Mouse (Mus musculus) CH12.LX (cell line): Measurements from ENCODE around the gene Ifi214. TPM values are rescaled to one million over a fixed set of nuclear protein-coding genes. Genes with fewer than 3 reads are reported as not detected.
"Not testable (repeated sequence)": the region's sequence is repeated elsewhere in the genome, so short reads cannot be mapped to it uniquely, and the experiment has no call there.

Experiments used
- DNase-seq: peaks from one replicate; pipeline ENCODE4 v3.0.0-alpha.2; 2013; ENCODE audit errors: extremely low read depth
- H3K27ac ChIP-seq: 2 replicates; pipeline ENCODE4 v1.5.1; 2012; ENCODE audit warnings: low read depth, mild to moderate bottlenecking, control low read depth, moderate library complexity; ENCODE audit not compliant: insufficient read depth
- H3K27me3 ChIP-seq: replicated peaks from 2 replicates; pipeline ENCODE3; 2012; ENCODE audit warnings: inconsistent platforms
- H3K36me3 ChIP-seq, 2 experiments: replicated peaks in 1 of 2; 2 replicates each; pipeline versions ENCODE3 to v1.6.1; 2012; ENCODE audit warnings: inconsistent platforms in 1 of 2, low read length in 1 of 2, mild to moderate bottlenecking in 1 of 2, mixed read lengths in 1 of 2, moderate library complexity in 1 of 2; ENCODE audit not compliant: control insufficient read depth in 1 of 2, insufficient read depth in 1 of 2
- H3K4me1 ChIP-seq, 2 experiments: 2 replicates each; pipeline ENCODE4 v1.6.1; 2012; ENCODE audit warnings: inconsistent platforms in 1 of 2, moderate library complexity in 1 of 2; ENCODE audit not compliant: insufficient read depth in 2 of 2, control insufficient read depth in 1 of 2
- H3K4me2 ChIP-seq: 2 replicates; pipeline ENCODE4 v1.6.1; 2012; ENCODE audit warnings: low read depth, mild to moderate bottlenecking, control low read depth; ENCODE audit not compliant: poor library complexity, insufficient read depth, severe bottlenecking
- H3K4me3 ChIP-seq, 3 experiments: fragments of 150-350 bp in 1 of 3; sonication (generic) in 1 of 3; replicated peaks in 1 of 3; 2 replicates each; pipeline versions ENCODE3 to v1.5.1; 2011 to 2012; ENCODE audit warnings: low read depth in 2 of 3, low read length in 2 of 3, mild to moderate bottlenecking in 2 of 3, moderate library complexity in 2 of 3, control low read depth in 1 of 3, improper control_type of control experiment in 1 of 3, inconsistent platforms in 1 of 3, mixed read lengths in 1 of 3; ENCODE audit not compliant: poor library complexity in 1 of 3
- H3K79me2 ChIP-seq: replicated peaks from 2 replicates; pipeline ENCODE4 v1.6.1; 2012; ENCODE audit warnings: mild to moderate bottlenecking, moderate library complexity; ENCODE audit not compliant: control insufficient read depth, poor library complexity, insufficient read depth, severe bottlenecking; ENCODE audit errors: extremely low read depth
- H3K9ac ChIP-seq: 2 replicates; pipeline ENCODE4 v1.6.1; 2012; ENCODE audit warnings: low read depth, mild to moderate bottlenecking, control low read depth, moderate library complexity; ENCODE audit not compliant: insufficient read depth
- H3K9me3 ChIP-seq: replicated peaks from 2 replicates; pipeline ENCODE3; 2012; ENCODE audit warnings: low read length, inconsistent platforms, mixed read lengths
- BHLHE40 ChIP-seq: IDR thresholded peaks from 2 replicates; pipeline ENCODE4 v1.6.1; 2011; ENCODE audit warnings: mild to moderate bottlenecking, low read depth, low read length, improper control_type of control experiment
- E2F4 ChIP-seq: IDR thresholded peaks from 2 replicates; pipeline ENCODE4 v1.6.1; 2011; ENCODE audit warnings: low read depth, low read length, improper control_type of control experiment; ENCODE audit not compliant: insufficient replicate concordance
- ELF1 ChIP-seq: IDR thresholded peaks from 2 replicates; pipeline ENCODE4 v1.6.1; 2014; ENCODE audit warnings: low read depth, mild to moderate bottlenecking, inconsistent platforms, low read length, improper control_type of control experiment
- EP300 ChIP-seq: IDR thresholded peaks from 2 replicates; pipeline ENCODE4 v1.6.1; 2011; ENCODE audit warnings: low read length, improper control_type of control experiment
- ETS1 ChIP-seq: conservative IDR thresholded peaks from 2 replicates; pipeline ENCODE4 v1.6.1; 2012; ENCODE audit warnings: low read depth, mild to moderate bottlenecking, inconsistent platforms, low read length, improper control_type of control experiment, moderate library complexity
- IRF4 ChIP-seq: IDR thresholded peaks from 2 replicates; pipeline ENCODE4 v1.6.1; 2014; ENCODE audit warnings: low read depth, mild to moderate bottlenecking, inconsistent platforms, low read length, improper control_type of control experiment
- JUND ChIP-seq: conservative IDR thresholded peaks from 2 replicates; pipeline ENCODE4 v1.6.1; 2011; ENCODE audit warnings: low read depth, low read length, improper control_type of control experiment
- KAT2A ChIP-seq: IDR thresholded peaks from 2 replicates; pipeline ENCODE4 v1.6.1; 2012; ENCODE audit warnings: low read length, improper control_type of control experiment, inconsistent platforms; ENCODE audit not compliant: insufficient replicate concordance
- MAZ ChIP-seq: IDR thresholded peaks from 2 replicates; pipeline ENCODE4 v1.6.1; 2012; ENCODE audit warnings: low read depth, mild to moderate bottlenecking, inconsistent platforms, low read length, improper control_type of control experiment, moderate library complexity
- MEF2A ChIP-seq: IDR thresholded peaks from 2 replicates; pipeline ENCODE4 v1.6.1; 2014; ENCODE audit warnings: low read depth, mild to moderate bottlenecking, inconsistent platforms, low read length, improper control_type of control experiment, borderline replicate concordance
- MXI1 ChIP-seq: IDR thresholded peaks from 2 replicates; pipeline ENCODE4 v1.6.1; 2011; ENCODE audit warnings: mild to moderate bottlenecking, low read depth, low read length, improper control_type of control experiment
- MYC ChIP-seq: IDR thresholded peaks from 2 replicates; pipeline ENCODE4 v1.6.1; 2011; ENCODE audit warnings: low read depth, mild to moderate bottlenecking, improper control_type of control experiment, low read length
- NELFE ChIP-seq: IDR thresholded peaks from 2 replicates; pipeline ENCODE4 v1.6.1; 2011; ENCODE audit warnings: low read depth, low read length, improper control_type of control experiment
- POLR2A ChIP-seq: IDR thresholded peaks from 2 replicates; pipeline ENCODE4 v1.6.1; 2011; ENCODE audit warnings: low read depth, mild to moderate bottlenecking, improper control_type of control experiment, low read length
- SIN3A ChIP-seq: IDR thresholded peaks from 2 replicates; pipeline ENCODE4 v1.6.1; 2012; ENCODE audit warnings: low read length, improper control_type of control experiment, inconsistent platforms
- TBP ChIP-seq: conservative IDR thresholded peaks from 2 replicates; pipeline ENCODE4 v1.6.1; 2011; ENCODE audit warnings: low read depth, low read length, improper control_type of control experiment
- ZMIZ1 ChIP-seq: IDR thresholded peaks from 2 replicates; pipeline ENCODE4 v1.6.1; 2012; ENCODE audit warnings: low read depth, mild to moderate bottlenecking, inconsistent platforms, low read length, improper control_type of control experiment
- ZNF384 ChIP-seq: IDR thresholded peaks from 2 replicates; pipeline ENCODE4 v1.6.1; 2012; ENCODE audit warnings: low read depth, low read length, improper control_type of control experiment, inconsistent platforms
- dilution Hi-C: fragments of 300-500 bp; cut with MboI; formaldehyde crosslinking; loops from 2 replicates; pipeline ENCODE4 v1.14.3; 2020; ENCODE audit warnings: low sequenced_read_pairs; ENCODE audit not compliant: extremely low pct_unique_long_range_greater_than_20kb, extremely low pct_ligation_motif_present
- in situ Hi-C: fragments of 300-500 bp; cut with MboI; formaldehyde crosslinking; loops from 3 replicates; pipeline ENCODE4 v1.14.3; 2019; ENCODE audit warnings: low sequenced_read_pairs, low pct_ligation_motif_present, low pct_unique_long_range_greater_than_20kb, mixed read lengths
- polyA plus RNA-seq: library from polyadenylated mRNA; unstranded; fragments of >175 nt; gene quantifications from 2 replicates; pipeline ENCODE4 v1.2.1, GENCODE M21; 2012; ENCODE audit warnings: low read depth; ENCODE audit not compliant: insufficient read length
- total RNA-seq, 2 experiments: library from RNA; depleted of rRNA; stranded (reverse); fragments of 300-350 nt in 1 of 2; fragments of >200 nt in 1 of 2; gene quantifications; 2 replicates each; pipeline ENCODE4 v1.2.3; 2012 to 2014

Ifi214 gene
- total RNA-seq (2012; rRNA removed) (not detected in 2 replicates), total RNA-seq (2014; rRNA removed) (0.16 TPM in 1 of 2 replicates, not detected in the other), polyA plus RNA-seq (0.09 and 0.40 TPM in 2 replicates)

DNA sequence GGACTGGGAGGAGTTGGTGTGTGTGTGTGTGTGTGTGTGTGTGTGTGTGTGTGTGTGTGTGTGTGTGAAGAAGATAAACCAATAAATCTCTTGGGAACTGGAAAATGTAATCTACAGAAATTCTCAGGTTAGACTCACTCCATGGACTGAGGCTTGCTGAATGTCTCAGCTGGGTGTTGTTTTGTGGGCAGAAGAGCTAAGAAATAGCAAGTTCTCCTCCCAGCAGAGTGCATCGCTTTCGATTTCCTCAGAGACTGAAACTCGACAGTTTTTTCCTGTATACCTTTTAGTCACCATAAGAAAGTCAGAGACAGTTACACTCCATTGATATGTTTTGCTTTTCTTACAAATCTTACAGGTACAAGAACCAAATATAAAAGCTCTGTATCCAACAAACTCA is at the start of gene Ifi214:
Gene Ifi214, minus strand, starts transcription at position 167 of the 400 bp plus-strand sequence.
- DNase-seq, H3K79me2 ChIP-seq, H3K27ac ChIP-seq, H3K9me3 ChIP-seq, in situ Hi-C loops, H3K9ac ChIP-seq, dilution Hi-C loops, H3K4me1 ChIP-seq, H3K4me3 ChIP-seq, H3K36me3 ChIP-seq, H3K27me3 ChIP-seq: not testable (repeated sequence)
- peak within 1 kb of the TSS; percentile 50; the same call in 1 of the 2 replicates for H3K4me2 ChIP-seq

DNA sequence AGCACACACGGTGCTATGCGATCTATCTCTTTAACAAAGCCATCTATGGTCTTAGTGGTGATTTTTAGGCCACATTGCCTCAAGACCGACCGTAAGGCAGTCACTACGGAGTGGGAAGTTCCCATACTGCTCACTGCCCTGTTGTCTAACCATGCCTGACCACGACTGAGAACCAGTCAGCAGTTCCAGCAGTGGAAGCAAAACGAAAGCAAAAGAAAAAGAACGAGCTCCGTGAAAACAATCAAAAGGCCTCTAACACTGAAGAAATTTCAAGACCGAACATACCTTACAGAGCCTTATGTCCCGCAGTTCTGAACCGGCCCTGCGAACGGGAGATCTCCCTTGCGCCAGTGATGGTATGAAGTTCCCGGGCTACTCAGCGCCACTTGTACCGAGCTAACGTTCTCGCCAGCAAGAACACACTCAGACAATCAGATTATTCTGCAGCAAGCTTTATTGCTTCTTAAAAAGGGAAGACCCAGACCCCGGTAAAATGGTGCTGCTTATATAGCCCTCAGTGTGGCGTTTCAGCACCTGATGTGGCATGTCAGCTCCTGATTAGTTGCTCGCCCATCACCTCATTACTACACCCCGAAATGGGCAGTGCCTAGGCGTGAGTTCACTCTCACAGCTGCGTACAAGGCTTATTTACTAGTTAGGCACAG is 44.3 kb upstream of the Ifi214 start:
- H3K79me2 ChIP-seq, result peaks cover 11% of the 10 kb centered on the region
- dilution Hi-C loops, result no loop called here
- peak overlapping the region; percentile 64 to 75 (median 65) for H3K4me3 ChIP-seq
- H3K36me3 ChIP-seq, result peaks cover 3 to 7% of the 10 kb centered on the region in 2 experiments
- peak overlapping the region; percentile 52; the same call in 1 of the 2 replicates for H3K4me2 ChIP-seq
- peak; percentile 70 for DNase-seq
- peak overlapping the region; percentile 68 for H3K9ac ChIP-seq
- no peaks in the 10 kb centered on the region for H3K4me1 ChIP-seq
- no peaks in the 10 kb centered on the region for H3K27me3 ChIP-seq
- TF ChIP-seq JUND (no peak), POLR2A (peak; percentile 71), ELF1 (0 out of 2 replicates have a peak, but pooled peaks have one; percentile 22), MXI1 (peak; percentile 58; the same call in 1 of the 2 replicates), MAZ (no peak), IRF4 (0 out of 2 replicates have a peak, but pooled peaks have one; percentile 17), MYC (peak; percentile 53; the same call in 1 of the 2 replicates), ZMIZ1 (0 out of 2 replicates have a peak, but pooled peaks have one; percentile 60), NELFE (peak; percentile 62; the same call in 1 of the 2 replicates), ZNF384 (no peak), EP300 (0 out of 2 replicates have a peak, but pooled peaks have one; percentile 10), BHLHE40 (peak; percentile 46), KAT2A (0 out of 2 replicates have a peak, but pooled peaks have one; percentile 12), E2F4 (0 out of 2 replicates have a peak, but pooled peaks have one; percentile 17), ETS1 (peak; percentile 78), MEF2A (no peak), SIN3A (peak; percentile 60; the same call in 1 of the 2 replicates), TBP (peak; percentile 94)
- H3K9me3 ChIP-seq, result peaks cover 6% of the 10 kb centered on the region
- peak overlapping the region; percentile 74 for H3K27ac ChIP-seq
- in situ Hi-C loops, result no loop called here
